Mouse (Mus musculus): ENCODE measurements around the gene Snx1. TPM values are rescaled to one million over a fixed set of nuclear protein-coding genes. Genes with fewer than 3 reads are reported as not detected.

Snx1 gene
- total and polyA plus RNA-seq, 3 experiments = 86.4 to 186 (median 110) TPM

GRCm38 (mm10) chr9:66114341-66114740 lies 12.0 kb downstream of the Snx1 start:
- dilution Hi-C loops (cut with MboI; ENCODE audit: extremely low pct_ligation_motif_present, extremely low pct_unique_long_range_greater_than_20kb, low sequenced_read_pairs) = no loop called here
- H3K4me2 ChIP-seq (ENCODE audit: insufficient read depth, low read depth, poor library complexity, severe bottlenecking) = no peak overlapping the region
- no peak overlapping the region for H3K4me3 ChIP-seq (replicated peaks in 1 of 3; ENCODE audit: low read depth in 2 of 3, low read length in 2 of 3, poor library complexity in 1 of 3)
- peaks cover 0 to 24% of the 10 kb centered on the region in 2 experiments; a peak in 1 of 4 replicates for H3K4me1 ChIP-seq (ENCODE audit: control insufficient read depth in 1 of 2, insufficient read depth in 2 of 2)
- H3K79me2 ChIP-seq (replicated peaks; ENCODE audit: control insufficient read depth, extremely low read depth, insufficient read depth, poor library complexity, severe bottlenecking) = peaks cover 18% of the 10 kb centered on the region; the same call in 1 of the 2 replicates
- no peak overlapping the region for H3K27ac ChIP-seq (ENCODE audit: insufficient read depth, low read depth)
- no peak for DNase-seq (ENCODE audit: extremely low read depth)
- H3K9ac ChIP-seq (ENCODE audit: insufficient read depth, low read depth) = no peak overlapping the region
- no peak for TF ChIP-seq TBP (conservative IDR thresholded peaks at IDR 0.05; ENCODE audit: low read depth, low read length)
- no peak for TF ChIP-seq NRF1 (IDR thresholded peaks at IDR 0.05; ENCODE audit: low read depth, low read length)
- TF ChIP-seq JUN (IDR thresholded peaks at IDR 0.05; ENCODE audit: insufficient read depth, low read depth, low read length) = no peak
- TF ChIP-seq USF1 (IDR thresholded peaks at IDR 0.05; ENCODE audit: low read depth, low read length) = no peak
- in situ Hi-C loops (cut with MboI; ENCODE audit: low pct_ligation_motif_present, low pct_unique_long_range_greater_than_20kb, low sequenced_read_pairs) = no loop called here
- H3K36me3 ChIP-seq (replicated peaks in 1 of 2; ENCODE audit: control insufficient read depth in 1 of 2, insufficient read depth in 1 of 2, low read length in 1 of 2) = peaks cover 10 to 70% of the 10 kb centered on the region in 2 experiments
- no peaks in the 10 kb centered on the region for H3K27me3 ChIP-seq (replicated peaks)
- H3K9me3 ChIP-seq (replicated peaks; ENCODE audit: low read length) = no peaks in the 10 kb centered on the region

DNA sequence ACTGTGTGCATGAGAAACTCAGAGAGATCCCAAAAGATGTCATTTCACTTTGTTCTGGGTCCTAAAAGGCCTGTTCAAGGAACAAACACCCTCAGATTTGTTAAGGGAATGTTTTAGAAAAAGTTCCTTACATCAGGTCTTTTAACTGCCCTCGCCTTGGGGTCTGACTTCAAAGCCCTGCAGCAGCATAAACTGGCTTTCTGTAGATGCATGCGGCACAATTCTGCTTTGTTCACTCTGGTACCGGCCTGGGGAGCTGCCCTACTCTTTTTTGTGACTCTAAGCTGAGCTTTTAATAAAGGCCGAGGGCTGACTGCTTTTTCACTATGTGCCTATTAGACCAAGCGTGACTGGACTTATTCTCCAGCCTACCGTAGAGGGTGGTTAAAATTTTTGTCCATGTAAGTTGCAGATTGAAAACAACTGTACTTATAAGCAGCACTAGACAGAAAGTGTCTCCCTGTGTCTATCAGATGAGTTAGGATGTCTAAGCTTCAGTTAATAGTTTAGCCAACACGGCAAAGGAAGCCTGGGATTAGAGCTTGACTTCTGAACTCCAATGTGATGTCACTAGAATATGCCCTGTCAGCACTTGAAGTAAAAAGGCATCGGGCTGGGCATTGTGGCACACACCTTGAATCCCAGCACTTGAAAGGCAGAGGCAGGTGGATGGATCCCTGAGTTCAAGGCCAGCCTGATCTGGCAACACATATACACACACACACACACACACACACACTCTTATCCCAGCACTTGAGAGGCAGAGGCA lies 15.6 kb downstream of the Snx1 start:
- no peak overlapping the region for H3K27ac ChIP-seq (ENCODE audit: insufficient read depth, low read depth)
- DNase-seq (ENCODE audit: extremely low read depth) = no peak
- TF ChIP-seq EP300 (IDR thresholded peaks at IDR 0.05; ENCODE audit: low read length) (no peak), BHLHE40 (IDR thresholded peaks at IDR 0.05; ENCODE audit: low read depth, low read length) (no peak), TCF12 (IDR thresholded peaks at IDR 0.05; ENCODE audit: low read depth, low read length) (no peak), CTCF (conservative IDR thresholded peaks at IDR 0.05 in 1 of 2, IDR thresholded peaks at IDR 0.05 in 1 of 2; ENCODE audit: low read depth in 2 of 2, low read length in 2 of 2) (no peak), IRF4 (IDR thresholded peaks at IDR 0.05; ENCODE audit: low read depth, low read length) (no peak), ZC3H11A (IDR thresholded peaks at IDR 0.05; ENCODE audit: low read depth, low read length) (no peak), USF1 (IDR thresholded peaks at IDR 0.05; ENCODE audit: low read depth, low read length) (no peak), MEF2A (IDR thresholded peaks at IDR 0.05; ENCODE audit: borderline replicate concordance, low read depth, low read length) (no peak), ZNF384 (IDR thresholded peaks at IDR 0.05; ENCODE audit: low read depth, low read length) (no peak), MAZ (IDR thresholded peaks at IDR 0.05; ENCODE audit: low read depth, low read length) (no peak), MAFK (IDR thresholded peaks at IDR 0.05; ENCODE audit: insufficient replicate concordance, low read length) (no peak), RCOR1 (conservative IDR thresholded peaks at IDR 0.05; ENCODE audit: low read depth, low read length) (no peak), ELF1 (IDR thresholded peaks at IDR 0.05; ENCODE audit: low read depth, low read length) (no peak), CHD1 (IDR thresholded peaks at IDR 0.05; ENCODE audit: low read depth, low read length) (no peak), ZKSCAN1 (IDR thresholded peaks at IDR 0.05; ENCODE audit: borderline replicate concordance, low read depth, low read length) (no peak), RAD21 (IDR thresholded peaks at IDR 0.05; ENCODE audit: low read depth, low read length) (no peak)
- H3K36me3 ChIP-seq (replicated peaks in 1 of 2; ENCODE audit: control insufficient read depth in 1 of 2, insufficient read depth in 1 of 2, low read length in 1 of 2) = peaks cover 23 to 74% of the 10 kb centered on the region in 2 experiments
- no peak overlapping the region for H3K9ac ChIP-seq (ENCODE audit: insufficient read depth, low read depth)
- peaks cover 6 to 37% of the 10 kb centered on the region in 2 experiments; a peak in 3 of 4 replicates for H3K4me1 ChIP-seq (ENCODE audit: control insufficient read depth in 1 of 2, insufficient read depth in 2 of 2)
- H3K4me2 ChIP-seq (ENCODE audit: insufficient read depth, low read depth, poor library complexity, severe bottlenecking) = no peak overlapping the region
- in situ Hi-C loops (cut with MboI; ENCODE audit: low pct_ligation_motif_present, low pct_unique_long_range_greater_than_20kb, low sequenced_read_pairs) (no loop called here), dilution Hi-C loops (cut with MboI; ENCODE audit: extremely low pct_ligation_motif_present, extremely low pct_unique_long_range_greater_than_20kb, low sequenced_read_pairs) (no loop called here)
- no peaks in the 10 kb centered on the region for H3K9me3 ChIP-seq (replicated peaks; ENCODE audit: low read length)
- H3K79me2 ChIP-seq (replicated peaks; ENCODE audit: control insufficient read depth, extremely low read depth, insufficient read depth, poor library complexity, severe bottlenecking) = peaks cover 11% of the 10 kb centered on the region; the same call in 1 of the 2 replicates
- no peak overlapping the region for H3K4me3 ChIP-seq (replicated peaks in 1 of 3; ENCODE audit: low read depth in 2 of 3, low read length in 2 of 3, poor library complexity in 1 of 3)
- no peaks in the 10 kb centered on the region for H3K27me3 ChIP-seq (replicated peaks)

All from CH12.LX (cell line).